Mouse (Mus musculus) small intestine, adult 2 months (tissue): ENCODE data around the gene 2010111I01Rik.

Source experiments
- CTCF ChIP-seq: fragments of 200-500 bp; IDR thresholded peaks from 2 replicates; pipeline ENCODE4 v1.5.1; 2012; ENCODE audit warnings: low read depth, mild to moderate bottlenecking, control low read depth, inconsistent platforms, low read length, moderate library complexity, mixed read lengths; ENCODE audit not compliant: insufficient replicate concordance, insufficient read length; ENCODE audit errors: extremely low read depth
- POLR2A ChIP-seq: fragments of 200-500 bp; IDR thresholded peaks from 2 replicates; pipeline ENCODE4 v1.6.1; 2012; ENCODE audit warnings: low read depth, mild to moderate bottlenecking, control low read depth, inconsistent platforms, low read length, moderate library complexity

DNA sequence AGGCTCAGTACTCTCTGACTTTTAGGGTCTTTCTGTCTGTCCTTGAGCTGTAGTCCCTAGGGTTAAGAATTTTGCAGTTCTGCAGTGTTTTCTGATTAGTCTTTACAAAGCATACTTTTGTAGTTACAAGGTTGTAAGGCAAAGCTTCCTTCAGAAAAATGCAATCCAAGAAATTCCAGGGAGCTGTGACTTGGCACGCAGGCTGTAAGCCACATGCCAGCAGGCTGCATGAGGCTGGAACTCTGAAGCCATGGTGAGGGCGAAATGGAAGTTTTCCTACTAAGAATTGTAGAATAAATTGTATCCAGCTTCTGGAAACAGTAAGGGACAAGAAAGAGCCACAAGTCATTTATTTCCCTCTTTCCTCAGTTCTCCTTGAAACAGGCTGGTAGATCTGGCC, 15.4 kb downstream of the 2010111I01Rik start:
- no peak for TF ChIP-seq CTCF
- no peak for TF ChIP-seq POLR2A
